Mouse (Mus musculus) left cerebral cortex, adult 18-20 months (tissue): Measurements from ENCODE around the gene Dhrs3. TPM values are rescaled to one million over a fixed set of nuclear protein-coding genes. Genes with fewer than 3 reads are reported as not detected.
A peak's percentile ranks its signal among the peaks of the same experiment; 100 is the strongest.

Experiments
- DNase-seq, 2 experiments: peaks; one replicate each; pipeline ENCODE4 v3.0.0; 2021 to 2022; ENCODE audit warnings: low spot score in 2 of 2, mixed read lengths in 1 of 2
- total RNA-seq, 2 experiments: library from RNA; stranded (reverse); gene quantifications; 2 replicates each; pipeline ENCODE4 v1.2.3; 2021

The Dhrs3 gene
- total RNA-seq, 2 experiments from 2014 or later, result 32.3 to 34.8 TPM

GRCm38 (mm10) chr4:144896321-144896720, 3.7 kb downstream of the Dhrs3 start:
- DNase-seq, result no peak

GRCm38 (mm10) chr4:144898036-144898649, 5.5 kb downstream of the Dhrs3 start:
- DNase-seq, result no peak

- no peak for DNase-seq
Observed at GRCm38 (mm10) chr4:144898737-144899136, 6.1 kb downstream of the Dhrs3 start.

- no peak for DNase-seq
Observed at GRCm38 (mm10) chr4:144901561-144902111, 9.0 kb downstream of the Dhrs3 start.

- no peak for DNase-seq
Observed at GRCm38 (mm10) chr4:144903088-144903487, 10.5 kb downstream of the Dhrs3 start.

GRCm38 (mm10) chr4:144903932-144904331, 11.3 kb downstream of the Dhrs3 start:
- DNase-seq, result no peak

- DNase-seq, result no peak
Observed at GRCm38 (mm10) chr4:144905128-144905527, 12.5 kb downstream of the Dhrs3 start.

GRCm38 (mm10) chr4:144906001-144906889, 13.6 kb downstream of the Dhrs3 start:
- no peak for DNase-seq

- no peak for DNase-seq
Observed at GRCm38 (mm10) chr4:144906978-144907703, 14.5 kb downstream of the Dhrs3 start.

GRCm38 (mm10) chr4:144908825-144909224, 16.2 kb downstream of the Dhrs3 start:
- no peak for DNase-seq

GRCm38 (mm10) chr4:144910281-144910680, 17.7 kb downstream of the Dhrs3 start:
- no peak for DNase-seq

GRCm38 (mm10) chr4:144913298-144914152, 20.9 kb downstream of the Dhrs3 start:
- DNase-seq, result no peak

- no peak for DNase-seq
Observed at GRCm38 (mm10) chr4:144916520-144916919, 23.9 kb downstream of the Dhrs3 start.

- DNase-seq, result no peak
Observed at GRCm38 (mm10) chr4:144917101-144917500, 24.5 kb downstream of the Dhrs3 start.

- DNase-seq, result peak in 1 of 2 experiments; percentile 31
Observed at GRCm38 (mm10) chr4:144918501-144918900, 25.9 kb downstream of the Dhrs3 start.

- DNase-seq, result no peak
Observed at GRCm38 (mm10) chr4:144928693-144929436, 36.2 kb downstream of the Dhrs3 start.

GRCm38 (mm10) chr4:144929811-144930221, 37.2 kb downstream of the Dhrs3 start:
- DNase-seq, result peak; percentile 26 to 42

- peak; percentile 12 for DNase-seq
Observed at GRCm38 (mm10) chr4:144930366-144930765, 37.7 kb downstream of the Dhrs3 start.

- no peak for DNase-seq
Observed at GRCm38 (mm10) chr4:144931167-144931566, 38.5 kb downstream of the Dhrs3 start.

- no peak for DNase-seq
Observed at GRCm38 (mm10) chr4:144934501-144934900, 41.9 kb downstream of the Dhrs3 start.
